Mouse (Mus musculus): Measurements from ENCODE around the gene Stk11. TPM values are rescaled to one million over a fixed set of nuclear protein-coding genes. Genes with fewer than 3 reads are reported as not detected.

The Stk11 gene
- total and polyA plus RNA-seq, 3 experiments = 47.4 to 94.9 (median 65.9) TPM

DNA sequence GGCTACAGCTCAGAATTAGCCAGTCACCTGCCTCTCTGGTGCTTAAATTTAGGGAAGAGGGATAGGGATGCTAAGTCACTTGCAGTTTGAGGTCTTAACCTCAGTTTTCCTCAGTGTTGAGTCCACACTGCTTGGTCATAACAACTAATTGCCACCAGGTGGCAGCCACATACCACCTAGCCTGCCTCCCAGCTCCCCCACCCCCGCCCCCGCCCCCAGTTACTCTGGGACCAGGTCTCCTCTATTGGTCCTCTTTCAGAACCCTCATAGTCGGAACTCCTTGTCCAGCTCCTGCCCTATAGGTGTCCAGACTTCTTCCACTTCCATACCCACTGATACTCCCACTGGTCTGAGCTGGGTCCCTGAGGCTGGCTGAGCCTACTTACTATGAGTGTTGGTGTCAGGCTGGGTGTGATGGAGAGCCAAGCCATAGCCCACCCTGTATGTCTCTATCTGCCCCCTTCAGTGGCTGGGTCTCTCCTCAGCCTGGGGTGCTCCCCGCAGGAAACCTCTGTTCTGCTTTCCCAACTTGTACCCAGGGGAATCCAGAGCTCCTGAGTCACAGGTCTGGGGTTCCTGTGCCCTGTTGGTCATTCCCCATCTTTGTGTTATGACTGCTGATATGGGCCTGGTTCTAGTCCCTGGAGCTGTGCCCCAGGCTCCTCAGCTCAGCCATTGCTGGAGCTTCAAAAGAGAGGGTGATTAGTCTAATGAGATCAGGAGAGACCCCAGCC, 60.1 kb downstream of the Stk11 start:
- TF ChIP-seq MAZ (IDR thresholded peaks at IDR 0.05; ENCODE audit: low read depth, low read length) (peak; percentile 54; the same call in 1 of the 2 replicates), SMC3 (IDR thresholded peaks at IDR 0.05; ENCODE audit: low read depth, low read length) (peak; percentile 68), CTCF (conservative IDR thresholded peaks at IDR 0.05 in 1 of 2, IDR thresholded peaks at IDR 0.05 in 1 of 2; ENCODE audit: low read depth in 2 of 2, low read length in 2 of 2) (peak; percentile 68 to 76), IRF4 (IDR thresholded peaks at IDR 0.05; ENCODE audit: low read depth, low read length) (no peak), EP300 (IDR thresholded peaks at IDR 0.05; ENCODE audit: low read length) (no peak), RAD21 (IDR thresholded peaks at IDR 0.05; ENCODE audit: low read depth, low read length) (peak; percentile 67)
- peaks cover 21% of the 10 kb centered on the region for H3K27me3 ChIP-seq (replicated peaks)
- H3K4me3 ChIP-seq (replicated peaks in 1 of 3; ENCODE audit: low read depth in 2 of 3, low read length in 2 of 3, poor library complexity in 1 of 3) = no peak overlapping the region
- H3K9me3 ChIP-seq (replicated peaks; ENCODE audit: low read length) = no peaks in the 10 kb centered on the region
- no peak overlapping the region for H3K4me2 ChIP-seq (ENCODE audit: insufficient read depth, low read depth, poor library complexity, severe bottlenecking)
- peak; percentile 57 for DNase-seq (ENCODE audit: extremely low read depth)
- H3K4me1 ChIP-seq (ENCODE audit: control insufficient read depth in 1 of 2, insufficient read depth in 2 of 2) = peaks cover 27 to 69% of the 10 kb centered on the region in 2 experiments
- no peaks in the 10 kb centered on the region for H3K79me2 ChIP-seq (replicated peaks; ENCODE audit: control insufficient read depth, extremely low read depth, insufficient read depth, poor library complexity, severe bottlenecking)
- no peak overlapping the region for H3K9ac ChIP-seq (ENCODE audit: insufficient read depth, low read depth)
- in situ Hi-C loops (cut with MboI; ENCODE audit: low pct_ligation_motif_present, low pct_unique_long_range_greater_than_20kb, low sequenced_read_pairs) (loop anchor here (5.0 kb wide), 2 partner anchors 72 to 172 kb away; partner anchors contain the start of genes Adamtsl5 and Ndufs7), dilution Hi-C loops (cut with MboI; ENCODE audit: extremely low pct_ligation_motif_present, extremely low pct_unique_long_range_greater_than_20kb, low sequenced_read_pairs) (no loop called here)
- no peak overlapping the region for H3K27ac ChIP-seq (ENCODE audit: insufficient read depth, low read depth)
- peaks cover 16 to 37% of the 10 kb centered on the region in 2 experiments for H3K36me3 ChIP-seq (replicated peaks in 1 of 2; ENCODE audit: control insufficient read depth in 1 of 2, insufficient read depth in 1 of 2, low read length in 1 of 2)

- Histone ChIP-seq H3K4me3 (replicated peaks in 1 of 3; ENCODE audit: low read depth in 2 of 3, low read length in 2 of 3, poor library complexity in 1 of 3) (no peak overlapping the region), H3K27ac (ENCODE audit: insufficient read depth, low read depth) (no peak overlapping the region), H3K4me1 (ENCODE audit: control insufficient read depth in 1 of 2, insufficient read depth in 2 of 2) (peaks cover 27 to 69% of the 10 kb centered on the region in 2 experiments), H3K27me3 (replicated peaks) (peaks cover 26% of the 10 kb centered on the region), H3K9me3 (replicated peaks; ENCODE audit: low read length) (no peaks in the 10 kb centered on the region), H3K36me3 (replicated peaks in 1 of 2; ENCODE audit: control insufficient read depth in 1 of 2, insufficient read depth in 1 of 2, low read length in 1 of 2) (peaks cover 12 to 31% of the 10 kb centered on the region in 2 experiments), H3K79me2 (replicated peaks; ENCODE audit: control insufficient read depth, extremely low read depth, insufficient read depth, poor library complexity, severe bottlenecking) (no peaks in the 10 kb centered on the region), H3K9ac (ENCODE audit: insufficient read depth, low read depth) (no peak overlapping the region), H3K4me2 (ENCODE audit: insufficient read depth, low read depth, poor library complexity, severe bottlenecking) (no peak overlapping the region)
- in situ Hi-C loops (cut with MboI; ENCODE audit: low pct_ligation_motif_present, low pct_unique_long_range_greater_than_20kb, low sequenced_read_pairs) = loop anchor here (5.0 kb wide), 2 partner anchors 71 to 171 kb away; partner anchors contain the start of genes Adamtsl5 and Ndufs7
- dilution Hi-C loops (cut with MboI; ENCODE audit: extremely low pct_ligation_motif_present, extremely low pct_unique_long_range_greater_than_20kb, low sequenced_read_pairs) = no loop called here
- TF ChIP-seq KAT2A (IDR thresholded peaks at IDR 0.05; ENCODE audit: insufficient replicate concordance, low read length) (no peak), HCFC1 (IDR thresholded peaks at IDR 0.05; ENCODE audit: low read depth, low read length) (no peak), IRF4 (IDR thresholded peaks at IDR 0.05; ENCODE audit: low read depth, low read length) (no peak), ZMIZ1 (IDR thresholded peaks at IDR 0.05; ENCODE audit: low read depth, low read length) (no peak), MAFK (IDR thresholded peaks at IDR 0.05; ENCODE audit: insufficient replicate concordance, low read length) (no peak), USF2 (conservative IDR thresholded peaks at IDR 0.05; ENCODE audit: low read depth, low read length) (no peak), MXI1 (IDR thresholded peaks at IDR 0.05; ENCODE audit: low read depth, low read length) (no peak), GABPA (IDR thresholded peaks at IDR 0.05; ENCODE audit: insufficient replicate concordance, low read depth, low read length) (no peak), TCF12 (IDR thresholded peaks at IDR 0.05; ENCODE audit: low read depth, low read length) (no peak), ZKSCAN1 (IDR thresholded peaks at IDR 0.05; ENCODE audit: borderline replicate concordance, low read depth, low read length) (no peak), CHD2 (IDR thresholded peaks at IDR 0.05; ENCODE audit: low read length) (no peak), MAZ (IDR thresholded peaks at IDR 0.05; ENCODE audit: low read depth, low read length) (no peak), BHLHE40 (IDR thresholded peaks at IDR 0.05; ENCODE audit: low read depth, low read length) (no peak)
- no peak for DNase-seq (ENCODE audit: extremely low read depth)
These were observed 60.7 kb downstream of the Stk11 start for GRCm38 (mm10) chr10:80176270-80176834.

Data from CH12.LX (cell line).